Mouse (Mus musculus) forebrain, embryonic 12.5 days (tissue): ENCODE measurements at regions not wholly inside any gene's neighbourhood (a gene's known extent, or its start where the extent isn't known, plus 50 kb on each side); places are given as distances from the start of the nearest gene placed in this dataset.

Source experiments
- ATAC-seq: fragments of 200-750 bp; cut with Nextera tagmentation; 2 replicates; pipeline ENCODE4 v1.8.0; 2017; ENCODE audit warnings: moderate TSS enrichment; ENCODE audit not compliant: low FRiP score
- H3K27ac ChIP-seq: fragments of 300-500 bp; sonication (generic); 2 replicates; pipeline ENCODE4 v1.5.1; 2016; ENCODE audit warnings: mild to moderate bottlenecking
- H3K27me3 ChIP-seq: fragments of 300-500 bp; sonication (generic); 2 replicates; pipeline ENCODE4 v1.6.1; 2016; ENCODE audit warnings: mild to moderate bottlenecking
- H3K36me3 ChIP-seq: fragments of 300-500 bp; sonication (generic); replicated peaks from 2 replicates; pipeline ENCODE4 v1.6.1; 2016; ENCODE audit warnings: mild to moderate bottlenecking
- H3K4me1 ChIP-seq: fragments of 300-500 bp; sonication (generic); 2 replicates; pipeline ENCODE4 v1.6.1; 2016
- H3K4me2 ChIP-seq: fragments of 300-500 bp; sonication (generic); 2 replicates; pipeline ENCODE4 v1.6.1; 2016; ENCODE audit warnings: mild to moderate bottlenecking, moderate library complexity
- H3K4me3 ChIP-seq: fragments of 300-500 bp; sonication (generic); replicated peaks from 2 replicates; pipeline ENCODE4 v1.5.1; 2016; ENCODE audit warnings: mild to moderate bottlenecking
- H3K9ac ChIP-seq: fragments of 300-500 bp; sonication (generic); 2 replicates; pipeline ENCODE4 v1.6.1; 2016; ENCODE audit warnings: mild to moderate bottlenecking
- H3K9me3 ChIP-seq: fragments of 300-500 bp; sonication (generic); 2 replicates; pipeline ENCODE4 v1.6.1; 2016
- WGBS: fragments of 180-500 bp; shearing (Covaris S2); methylation state at CpG from one replicate; pipeline ENCODE4 v1.1.7; 2016; 5-methylcytosine and 5-hydroxymethylcytosine counted together

DNA sequence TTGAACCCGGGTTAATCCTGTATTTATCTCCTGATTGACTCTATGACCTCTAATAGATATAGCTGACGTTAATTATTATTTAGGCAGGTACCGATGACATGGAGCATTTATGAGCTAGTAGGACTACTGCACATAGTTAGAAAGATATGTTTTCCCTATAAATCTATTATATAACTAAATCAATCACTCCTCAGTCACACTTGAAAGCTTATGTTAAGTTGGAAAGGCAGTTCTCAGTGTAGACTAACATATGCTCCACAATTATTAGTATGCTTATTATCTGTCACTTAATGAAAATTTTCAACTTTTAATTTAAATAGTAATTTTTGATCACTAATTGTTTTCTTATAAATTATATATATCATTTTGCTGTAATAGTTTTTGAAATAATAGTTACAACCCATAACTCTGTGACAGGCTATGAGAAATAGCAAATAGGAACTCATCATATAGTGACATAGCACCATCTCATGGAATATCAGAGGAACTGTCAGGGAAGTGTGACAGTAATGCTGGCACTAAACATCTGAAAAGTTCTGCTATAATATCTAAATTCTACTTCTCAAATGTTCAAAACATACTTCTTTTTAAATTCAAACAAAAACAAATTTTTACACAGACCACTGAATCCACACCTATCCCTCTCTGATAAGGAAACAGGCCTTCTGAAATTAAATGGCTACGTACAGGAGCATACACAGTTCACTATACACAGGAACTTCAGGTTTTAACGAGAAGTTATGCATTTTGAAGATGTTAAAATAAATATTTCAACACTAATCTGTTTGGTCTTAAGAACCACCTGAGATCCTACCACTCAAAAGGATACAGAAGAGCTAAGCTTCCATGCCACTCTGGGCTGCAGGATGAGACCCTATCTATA lies 75.3 kb upstream of the Map2 start:
- Histone ChIP-seq H3K9ac (no peak overlapping the region), H3K4me1 (no peaks in the 10 kb centered on the region), H3K4me2 (no peak overlapping the region), H3K4me3 (no peak overlapping the region), H3K36me3 (no peaks in the 10 kb centered on the region), H3K27me3 (no peaks in the 10 kb centered on the region), H3K9me3 (no peaks in the 10 kb centered on the region), H3K27ac (no peak overlapping the region)
- 84% methylated on average over 5 of the region's 5 CpGs for WGBS
- 0 out of 2 replicates have a peak, but pooled peaks have one; percentile 60 for ATAC-seq

DNA sequence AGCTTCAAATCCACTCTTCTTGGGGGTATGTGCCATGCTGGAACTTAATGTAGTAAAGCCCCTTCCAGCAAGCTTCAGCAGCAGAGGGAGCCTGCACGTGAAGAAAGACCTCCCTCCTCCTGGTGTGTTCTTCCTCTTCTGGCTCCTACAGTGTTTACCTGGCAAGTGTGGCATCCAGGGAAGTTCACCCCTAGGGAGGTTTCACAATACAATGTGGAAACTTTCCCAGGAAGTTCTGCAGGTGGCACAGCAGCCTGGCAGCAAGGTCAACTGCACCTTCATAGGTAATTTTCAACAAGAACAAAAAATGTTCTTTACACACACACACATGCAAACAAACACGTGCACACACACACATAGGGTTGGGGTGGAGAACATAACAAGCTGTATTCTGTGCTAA lies 73.7 kb upstream of the Map2 start:
- H3K4me2 ChIP-seq: no peak overlapping the region
- no peak overlapping the region for H3K4me3 ChIP-seq
- WGBS: 42% methylated on average over 2 of the region's 2 CpGs
- no peaks in the 10 kb centered on the region for H3K9me3 ChIP-seq
- H3K4me1 ChIP-seq: no peaks in the 10 kb centered on the region
- H3K9ac ChIP-seq: no peak overlapping the region
- no peaks in the 10 kb centered on the region for H3K36me3 ChIP-seq
- ATAC-seq: no peak
- H3K27ac ChIP-seq: no peak overlapping the region
- H3K27me3 ChIP-seq: no peaks in the 10 kb centered on the region

- no peaks in the 10 kb centered on the region for H3K4me1 ChIP-seq
- no peak overlapping the region for H3K9ac ChIP-seq
- no peaks in the 10 kb centered on the region for H3K36me3 ChIP-seq
- no peaks in the 10 kb centered on the region for H3K9me3 ChIP-seq
- no peak overlapping the region for H3K4me2 ChIP-seq
- no peaks in the 10 kb centered on the region for H3K27me3 ChIP-seq
- ATAC-seq: no peak
- WGBS: 34% methylated on average over 1 of the region's 1 CpGs
- H3K4me3 ChIP-seq: no peak overlapping the region
- H3K27ac ChIP-seq: no peak overlapping the region
Measured at GRCm38 (mm10) chr1:66104493-66104892, 70.6 kb upstream of the Map2 start.

- WGBS: 83% methylated on average over 5 of the region's 5 CpGs
- Histone ChIP-seq H3K9me3 (no peaks in the 10 kb centered on the region), H3K4me2 (no peak overlapping the region), H3K27me3 (no peaks in the 10 kb centered on the region), H3K4me1 (no peaks in the 10 kb centered on the region), H3K9ac (no peak overlapping the region), H3K4me3 (no peak overlapping the region), H3K27ac (no peak overlapping the region), H3K36me3 (no peaks in the 10 kb centered on the region)
- ATAC-seq: no peak
Measured at GRCm38 (mm10) chr1:66105206-66105605, 69.9 kb upstream of the Map2 start.

DNA sequence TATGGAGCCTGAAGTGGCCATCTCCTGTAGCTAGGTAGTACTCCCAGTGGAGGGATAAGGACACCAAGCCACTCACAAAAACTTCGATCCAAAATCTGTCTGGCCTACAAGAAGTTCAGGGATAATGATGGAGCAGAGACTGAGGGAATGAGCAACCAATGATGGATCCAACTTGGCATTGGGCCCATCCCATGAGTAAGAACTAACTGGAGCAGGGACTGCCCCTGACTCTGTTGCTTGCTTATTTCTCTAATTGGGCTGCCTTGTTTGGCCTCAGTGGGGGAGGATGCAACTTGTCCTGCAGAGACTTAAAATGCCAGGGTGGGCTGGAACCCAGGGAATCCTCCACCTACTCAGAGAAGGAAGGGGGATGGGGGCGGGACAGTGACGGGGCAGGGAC lies 67.0 kb upstream of the Map2 start:
- 80% methylated on average over 3 of the region's 3 CpGs for WGBS

GRCm38 (mm10) chr1:66113916-66114315 lies 61.2 kb upstream of the Map2 start:
- Histone ChIP-seq H3K27ac (no peak overlapping the region), H3K27me3 (no peaks in the 10 kb centered on the region), H3K4me2 (no peak overlapping the region), H3K9ac (no peak overlapping the region), H3K4me3 (no peak overlapping the region), H3K36me3 (no peaks in the 10 kb centered on the region), H3K9me3 (0 out of 2 replicates have a peak, but pooled peaks cover 6% of the 10 kb centered on the region), H3K4me1 (no peaks in the 10 kb centered on the region)
- no peak for ATAC-seq
- 73% methylated on average over 1 of the region's 1 CpGs for WGBS

More for the DNA sequence above, 67.0 kb upstream of the Map2 start:
- Histone ChIP-seq H3K4me2 (no peak overlapping the region), H3K9me3 (no peaks in the 10 kb centered on the region), H3K27me3 (no peaks in the 10 kb centered on the region), H3K9ac (no peak overlapping the region), H3K36me3 (no peaks in the 10 kb centered on the region), H3K4me1 (no peaks in the 10 kb centered on the region), H3K27ac (no peak overlapping the region), H3K4me3 (no peak overlapping the region)
- 0 out of 2 replicates have a peak, but pooled peaks have one; percentile 27 for ATAC-seq

DNA sequence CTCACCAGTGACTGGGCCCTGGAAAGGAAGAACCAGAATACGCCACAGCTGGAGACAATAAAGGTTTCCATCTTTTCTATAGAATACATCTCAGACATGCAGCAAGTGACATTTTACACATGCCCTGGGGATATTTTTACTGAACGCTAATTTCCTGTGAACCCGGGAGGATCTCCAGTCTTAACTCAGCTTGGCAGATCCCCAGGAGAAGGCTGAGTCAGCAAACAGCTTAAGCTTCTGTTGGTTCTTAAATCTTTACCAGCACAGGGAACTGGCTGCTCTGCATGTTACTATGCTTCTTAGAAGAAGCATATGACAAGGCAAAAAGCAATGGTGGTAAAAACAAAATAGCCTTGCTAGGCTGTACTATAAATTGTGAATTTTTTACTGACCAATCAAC lies 59.7 kb upstream of the Map2 start:
- Histone ChIP-seq H3K27me3 (no peaks in the 10 kb centered on the region), H3K4me1 (no peaks in the 10 kb centered on the region), H3K27ac (no peak overlapping the region), H3K9ac (no peak overlapping the region), H3K9me3 (0 out of 2 replicates have a peak, but pooled peaks cover 6% of the 10 kb centered on the region), H3K4me2 (no peak overlapping the region), H3K36me3 (no peaks in the 10 kb centered on the region), H3K4me3 (no peak overlapping the region)
- no peak for ATAC-seq
- WGBS: 74% methylated on average over 3 of the region's 3 CpGs
